Mouse (Mus musculus): ENCODE measurements around the gene Naglu. TPM values are rescaled to one million over a fixed set of nuclear protein-coding genes. Genes with fewer than 3 reads are reported as not detected.

Naglu gene
- 6.4 and 8.0 TPM in 2 replicates for total RNA-seq (2023)

GRCm38 (mm10) chr11:101069391-101070188 is at the start of gene Naglu:
TSS of gene Naglu (plus strand) at chr11:101070012.

DNA sequence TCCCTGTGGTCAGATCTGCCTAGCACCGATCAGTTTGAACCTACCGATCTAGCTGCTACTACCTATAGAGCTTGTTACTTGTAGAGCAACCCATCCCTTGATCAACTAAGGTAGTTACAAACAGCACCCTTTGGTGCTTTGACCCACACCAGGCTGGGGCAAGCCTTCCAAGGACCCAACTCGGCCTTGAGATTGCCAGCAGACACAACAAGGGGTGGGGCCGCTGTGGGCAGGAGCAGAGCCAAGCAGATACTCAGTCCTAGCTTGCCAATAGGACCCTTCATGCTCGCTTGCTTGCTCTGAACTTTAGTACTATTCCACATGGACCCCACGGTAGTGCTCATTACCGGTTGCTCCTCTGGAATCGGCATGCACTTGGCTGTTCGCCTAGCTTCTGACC is 8.3 kb downstream of the Naglu start, which contains the start of gene Hsd17b1:
Hsd17b1 (plus strand) TSS at position 291 of the 400 bp plus-strand sequence.

GRCm38 (mm10) chr11:101082208-101083082 is 12.6 kb downstream of the Naglu start, which contains the start of gene Coasy:
TSS of gene Coasy (plus strand) at chr11:101082565.

DNA sequence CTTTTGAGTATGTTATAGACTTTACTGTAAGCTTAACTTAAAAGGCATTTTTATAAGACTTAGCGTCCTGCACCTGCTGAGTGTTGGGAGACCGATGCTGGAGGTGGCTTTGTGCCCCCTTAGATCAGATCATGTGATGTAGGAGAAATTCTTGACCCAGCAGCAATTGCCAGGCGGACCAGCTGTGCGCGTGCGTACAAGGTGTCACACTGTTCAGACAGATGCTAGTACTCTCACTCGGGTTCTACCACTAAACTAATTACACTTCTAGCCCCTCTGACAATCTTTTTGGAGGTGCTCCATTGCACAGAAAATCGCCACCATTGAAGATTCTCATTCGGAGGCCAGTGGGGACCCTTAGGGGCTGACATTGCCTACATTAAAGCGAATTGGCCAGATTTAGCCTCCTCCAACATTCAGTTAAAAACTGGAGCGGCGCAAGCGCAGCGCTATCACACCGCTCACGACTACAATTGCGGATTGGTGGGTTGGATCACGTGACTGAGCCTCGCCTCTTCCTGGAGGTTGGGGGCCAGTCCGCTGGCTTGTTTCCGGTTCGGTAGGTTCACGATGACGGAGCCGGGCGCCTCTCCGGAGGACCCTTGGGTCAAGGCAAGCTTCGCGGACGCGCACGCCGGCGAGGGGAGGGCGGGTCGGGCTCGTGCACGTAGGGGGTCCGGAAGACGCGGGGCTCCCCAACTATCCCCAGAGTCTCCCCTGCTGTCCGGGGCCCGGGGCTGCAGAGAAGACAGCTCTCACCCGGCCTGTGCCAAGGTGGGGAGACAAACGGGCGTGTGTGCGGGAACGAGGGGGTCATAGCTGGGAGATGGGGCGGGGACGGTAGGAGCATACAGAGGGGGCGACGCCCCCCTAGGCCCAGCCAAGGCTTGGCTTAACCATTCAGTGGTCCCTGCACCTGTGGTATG is 17.2 kb downstream of the Naglu start, which contains the start of gene Mlx:
Mlx (plus strand) TSS at position 522 of the 926 bp plus-strand sequence.

GRCm38 (mm10) chr11:101095314-101096024 is 25.7 kb downstream of the Naglu start, which contains the start of gene Psmc3ip:
TSS of gene Psmc3ip (minus strand) at chr11:101095436.

DNA sequence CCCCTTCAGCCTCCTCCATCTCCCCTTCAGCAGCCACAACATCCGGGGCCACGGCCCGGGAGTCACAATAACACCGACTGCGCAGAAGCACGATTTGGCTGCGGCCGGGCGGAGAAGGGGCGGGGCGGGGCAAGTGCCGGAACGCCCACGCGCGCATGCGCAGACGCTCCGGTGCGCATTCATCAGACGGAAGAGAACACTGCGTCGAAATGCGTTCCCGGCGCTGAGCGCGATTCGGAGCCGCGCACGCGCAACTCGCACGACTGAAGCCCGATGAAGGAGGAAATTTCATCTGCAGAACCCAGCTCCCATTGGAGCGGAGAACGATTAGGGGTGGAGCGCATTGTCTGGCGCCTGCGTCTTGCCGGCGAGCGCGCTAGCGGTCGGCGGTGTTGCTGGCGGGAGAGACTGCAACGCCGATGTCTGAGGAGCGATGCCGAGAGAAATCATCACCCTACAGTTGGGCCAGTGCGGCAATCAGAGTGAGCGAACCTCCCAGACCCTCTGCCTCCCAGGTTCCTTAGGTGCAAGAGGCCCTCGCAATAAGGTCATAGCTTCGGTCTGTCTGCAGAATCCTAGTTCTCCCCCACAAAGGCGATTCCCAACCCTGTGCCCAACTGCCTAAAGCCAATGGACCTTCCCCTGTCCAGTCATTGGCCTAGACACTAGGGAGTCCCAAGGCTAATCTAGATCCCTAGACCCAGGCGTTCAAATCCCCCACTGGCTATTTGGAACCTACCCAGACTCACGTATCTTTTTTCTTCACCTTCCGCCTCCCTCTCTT is 50.1 kb downstream of the Naglu start, which contains the start of the genes Retreg3 and Tubg1:
Retreg3 (minus strand) TSS at position 133 of the 784 bp plus-strand sequence.
Tubg1 (plus strand) TSS at position 178 of the 784 bp plus-strand sequence.

Other genes starting within 250 kb of the Naglu start
- 82.0 and 86.7 TPM in 2 replicates for gene Stat5b, start 219.3 kb upstream of the Naglu start, total RNA-seq (2023)
- gene Stat5a, start 210.7 kb upstream of the Naglu start, total RNA-seq (2023) = 24.8 and 31.5 TPM in 2 replicates
- gene Stat3, start 130.5 kb upstream of the Naglu start, total RNA-seq (2023) = 385 and 488 TPM in 2 replicates
- 0.48 and 0.98 TPM in 2 replicates for gene Cavin1, start 99.1 kb upstream of the Naglu start, total RNA-seq (2023)
- gene Atp6v0a1, start 60.6 kb upstream of the Naglu start, total RNA-seq (2023) = 85.5 and 131 TPM in 2 replicates
- 1.2 and 1.9 TPM in 2 replicates for gene Hsd17b1, start 8.4 kb downstream of the Naglu start, total RNA-seq (2023)
- 9.2 and 9.9 TPM in 2 replicates for gene Coasy, start 12.6 kb downstream of the Naglu start, total RNA-seq (2023)
- gene Mlx, start 17.3 kb downstream of the Naglu start, total RNA-seq (2023) = 34.2 and 43.5 TPM in 2 replicates
- gene Psmc3ip, start 25.4 kb downstream of the Naglu start, total RNA-seq (2023) = 3.6 and 3.7 TPM in 2 replicates
- gene Retreg3, start 49.9 kb downstream of the Naglu start, total RNA-seq (2023) = 24.0 and 28.6 TPM in 2 replicates
- gene Tubg1, start 49.9 kb downstream of the Naglu start, total RNA-seq (2023) = 9.6 and 12.6 TPM in 2 replicates
- 0.59 and 1.2 TPM in 2 replicates for gene Tubg2, start 85.9 kb downstream of the Naglu start, total RNA-seq (2023)
- 0.66 TPM in 2 replicates for gene Cntnap1, start 100.5 kb downstream of the Naglu start, total RNA-seq (2023)
- gene Plekhh3, start 101.3 kb downstream of the Naglu start, total RNA-seq (2023) = 1.9 and 2.7 TPM in 2 replicates
- gene Ccr10, start 105.4 kb downstream of the Naglu start, total RNA-seq (2023) = 0.29 and 0.63 TPM in 2 replicates
- gene Ezh1, start 156.5 kb downstream of the Naglu start, total RNA-seq (2023) = 36.3 and 45.9 TPM in 2 replicates
- gene Ramp2, start 176.0 kb downstream of the Naglu start, total RNA-seq (2023) = 0.41 TPM in 1 of 2 replicates, not detected in the other
- gene Vps25, start 183.7 kb downstream of the Naglu start, total RNA-seq (2023) = 63.2 and 66.1 TPM in 2 replicates
- 1.9 and 2.3 TPM in 2 replicates for gene Wnk4, start 190.6 kb downstream of the Naglu start, total RNA-seq (2023)
- gene Cntd1, start 209.0 kb downstream of the Naglu start, total RNA-seq (2023) = 0.32 and 0.43 TPM in 2 replicates
- 25.3 and 30.8 TPM in 2 replicates for gene Coa3, start 209.1 kb downstream of the Naglu start, total RNA-seq (2023)
- 150 and 240 TPM in 2 replicates for gene Becn1, start 232.3 kb downstream of the Naglu start, total RNA-seq (2023)
- gene Psme3, start 246.2 kb downstream of the Naglu start, total RNA-seq (2023) = 59.9 and 64.2 TPM in 2 replicates